8 mouse cellular contexts compared by ENCODE assay signal in genomic region chr10:98916011-98916780, GRCm38 (mm10). TPM values are rescaled to one million over a fixed set of nuclear protein-coding genes. Genes with fewer than 3 reads are reported as not detected.
A peak's percentile ranks its signal among the peaks of the same experiment; 100 is the strongest.
DNase-seq lines count a peak whose midpoint lies in the region; ATAC-seq and TF ChIP-seq lines count a peak whose summit lies in the region.

No protein-coding gene starts in this region.

- peak overlapping the region; percentile 98 for H3K4me2 ChIP-seq in forebrain, embryonic 12.5 days
- H3K4me2 ChIP-seq in kidney, embryonic 15.5 days = peak overlapping the region; percentile 88
- peak overlapping the region; percentile 87 for H3K4me2 ChIP-seq in myocyte (ENCODE audit: low read depth)

- ATAC-seq in forebrain, embryonic 12.5 days (ENCODE audit: low FRiP score) = no peak
- no peak for ATAC-seq in kidney, embryonic 15.5 days (replicated peaks; ENCODE audit: low FRiP score)
- ATAC-seq in frontal cortex, adult (ENCODE audit: low TSS enrichment) = no peak

- H3ac ChIP-seq in myocyte (ENCODE audit: control insufficient read depth, insufficient read length) = peak overlapping the region; percentile 88

- no peaks in the 10 kb centered on the region for H3K27me3 ChIP-seq in forebrain, embryonic 12.5 days
- H3K27me3 ChIP-seq in kidney, embryonic 15.5 days = no peaks in the 10 kb centered on the region
- no peaks in the 10 kb centered on the region for H3K27me3 ChIP-seq in myocyte (ENCODE audit: control insufficient read depth, insufficient read depth, insufficient read length)

- DNase-seq in left cerebral cortex, postnatal 4 days = peak; percentile 32
- DNase-seq in left cerebral cortex, adult 9 months (ENCODE audit: low spot score in 2 of 2) = no peak
- DNase-seq in ZHBTc4 (ENCODE audit: low read depth, low spot score) = peak; percentile 19
- DNase-seq in left cerebral cortex, postnatal 10 days (ENCODE audit: extremely low spot score in 1 of 2, low spot score in 2 of 2) = no peak

- WGBS in forebrain, embryonic 12.5 days = 9% methylated on average over 22 of the region's 22 CpGs
- WGBS in kidney, embryonic 15.5 days = 8% methylated on average over 22 of the region's 22 CpGs

- no peaks in the 10 kb centered on the region for H3K9me3 ChIP-seq in forebrain, embryonic 12.5 days
- no peaks in the 10 kb centered on the region for H3K9me3 ChIP-seq in kidney, embryonic 15.5 days (replicated peaks)

- H3K79me2 ChIP-seq in myocyte (ENCODE audit: control insufficient read depth, insufficient read depth) = peaks cover 59% of the 10 kb centered on the region

- H3K9ac ChIP-seq in forebrain, embryonic 12.5 days = peak overlapping the region; percentile 92
- H3K9ac ChIP-seq in kidney, embryonic 15.5 days = peak overlapping the region; percentile 94

- no peak for TF ChIP-seq POLR2A in myocyte (IDR thresholded peaks at IDR 0.05; ENCODE audit: insufficient read length, low read depth)

- peaks cover 11% of the 10 kb centered on the region for H3K4me1 ChIP-seq in forebrain, embryonic 12.5 days
- H3K4me1 ChIP-seq in kidney, embryonic 15.5 days = peaks cover 19% of the 10 kb centered on the region

- no peak overlapping the region for H3K27ac ChIP-seq in forebrain, embryonic 12.5 days
- H3K27ac ChIP-seq in kidney, embryonic 15.5 days = peak overlapping the region; percentile 99

- intact Hi-C loops in left cerebral cortex, postnatal 4 days (cut with DNase I) = loop anchor here (5.0 to 10.0 kb wide), 2 partner anchors 1071 to 1199 kb away; no protein-coding TSS in a partner anchor
- intact Hi-C loops in left cerebral cortex, postnatal 10 days (cut with DNase I) = loop anchor here (5.0 to 10.0 kb wide), 3 partner anchors 166 to 421 kb away; no protein-coding TSS in a partner anchor

- H3K36me3 ChIP-seq in forebrain, embryonic 12.5 days (replicated peaks) = no peaks in the 10 kb centered on the region
- no peaks in the 10 kb centered on the region for H3K36me3 ChIP-seq in kidney, embryonic 15.5 days
- H3K36me3 ChIP-seq in myocyte (ENCODE audit: control insufficient read depth, insufficient read depth) = no peaks in the 10 kb centered on the region

- peak overlapping the region; percentile 95 for H3K4me3 ChIP-seq in forebrain, embryonic 12.5 days (replicated peaks)
- H3K4me3 ChIP-seq in kidney, embryonic 15.5 days (replicated peaks) = peak overlapping the region; percentile 98
- peak overlapping the region; percentile 94 for H3K4me3 ChIP-seq in myocyte

TF ChIP-seq in myocyte, 11 proteins besides CTCF, POLR2A, EP300 and RAD21:
- TF ChIP-seq MYOD1 (IDR thresholded peaks at IDR 0.05; ENCODE audit: control insufficient read depth in 1 of 3, insufficient read length in 2 of 3, low read depth in 2 of 3) (no peak), E2F4 (IDR thresholded peaks at IDR 0.05; ENCODE audit: insufficient read depth) (no peak), CEBPB (IDR thresholded peaks at IDR 0.05; ENCODE audit: insufficient read depth, poor library complexity, severe bottlenecking) (no peak), POLR2AphosphoS2 (IDR thresholded peaks at IDR 0.05; ENCODE audit: insufficient read length, low read depth) (no peak), MAX (IDR thresholded peaks at IDR 0.05; ENCODE audit: low read depth) (no peak), MYOG (IDR thresholded peaks at IDR 0.05; ENCODE audit: control insufficient read depth in 1 of 3, insufficient read depth in 1 of 3, insufficient read length in 2 of 3, low read depth in 2 of 3) (no peak), TCF12 (IDR thresholded peaks at IDR 0.05; ENCODE audit: insufficient read depth, poor library complexity, severe bottlenecking) (no peak), TCF3 (IDR thresholded peaks at IDR 0.05; ENCODE audit: insufficient read length, low read depth) (no peak), SRF (IDR thresholded peaks at IDR 0.05; ENCODE audit: control insufficient read depth, insufficient read length, low read depth) (no peak)

RNA-seq across cellular contexts. Expression of gene Atp2b1, which starts 2.0 kb away (rescaled TPM):
- total RNA-seq in left cerebral cortex, postnatal 4 days (2021) = 100 to 1,000 TPM; 448 to 466 TPM
- polyA plus RNA-seq in forebrain, embryonic 12.5 days (2016; fragmentation: Nextera tagmentation; extraction: Ambion mirVana) = 93.6 and 96.1 TPM in 2 replicates
- 155 and 168 TPM in 2 replicates for polyA plus RNA-seq in kidney, embryonic 15.5 days (2015; fragmentation: Nextera tagmentation; extraction: Ambion mirVana)
- 36.2 TPM for polyA plus RNA-seq in myocyte (2012; fragmentation: generic; extraction: Trizol)
- total RNA-seq in left cerebral cortex, postnatal 10 days (2021) = 100 to 1,000 TPM; 655 to 659 TPM

Comparison
In these comparisons a context has a peak if more than half of its experiments do, and no peak if none do; other contexts are left out.
1. DNase-seq: peak in left cerebral cortex, postnatal 4 days (single experiment) and ZHBTc4 (single experiment); none in left cerebral cortex, adult 9 months (0 of 2) and left cerebral cortex, postnatal 10 days (0 of 2).
2. Peak in every context shown above with its lines, with median percentiles within 50 percentile points of each other: H3K4me2 ChIP-seq and H3K4me3 ChIP-seq.